Mouse (Mus musculus) CH12.LX (cell line): ENCODE results near the gene Hsd17b2. TPM values are rescaled to one million over a fixed set of nuclear protein-coding genes. Genes with fewer than 3 reads are reported as not detected.

Source experiments
- DNase-seq: peaks from one replicate; pipeline ENCODE4 v3.0.0-alpha.2; 2013; ENCODE audit errors: extremely low read depth
- H3K27ac ChIP-seq: 2 replicates; pipeline ENCODE4 v1.5.1; 2012; ENCODE audit warnings: low read depth, mild to moderate bottlenecking, control low read depth, moderate library complexity; ENCODE audit not compliant: insufficient read depth
- H3K27me3 ChIP-seq: replicated peaks from 2 replicates; pipeline ENCODE3; 2012; ENCODE audit warnings: inconsistent platforms
- H3K36me3 ChIP-seq, 2 experiments: replicated peaks in 1 of 2; 2 replicates each; pipeline versions ENCODE3 to v1.6.1; 2012; ENCODE audit warnings: inconsistent platforms in 1 of 2, low read length in 1 of 2, mild to moderate bottlenecking in 1 of 2, mixed read lengths in 1 of 2, moderate library complexity in 1 of 2; ENCODE audit not compliant: control insufficient read depth in 1 of 2, insufficient read depth in 1 of 2
- H3K4me1 ChIP-seq, 2 experiments: 2 replicates each; pipeline ENCODE4 v1.6.1; 2012; ENCODE audit warnings: inconsistent platforms in 1 of 2, moderate library complexity in 1 of 2; ENCODE audit not compliant: insufficient read depth in 2 of 2, control insufficient read depth in 1 of 2
- H3K4me2 ChIP-seq: 2 replicates; pipeline ENCODE4 v1.6.1; 2012; ENCODE audit warnings: low read depth, mild to moderate bottlenecking, control low read depth; ENCODE audit not compliant: poor library complexity, insufficient read depth, severe bottlenecking
- H3K4me3 ChIP-seq, 3 experiments: fragments of 150-350 bp in 1 of 3; sonication (generic) in 1 of 3; replicated peaks in 1 of 3; 2 replicates each; pipeline versions ENCODE3 to v1.5.1; 2011 to 2012; ENCODE audit warnings: low read depth in 2 of 3, low read length in 2 of 3, mild to moderate bottlenecking in 2 of 3, moderate library complexity in 2 of 3, control low read depth in 1 of 3, improper control_type of control experiment in 1 of 3, inconsistent platforms in 1 of 3, mixed read lengths in 1 of 3; ENCODE audit not compliant: poor library complexity in 1 of 3
- H3K79me2 ChIP-seq: replicated peaks from 2 replicates; pipeline ENCODE4 v1.6.1; 2012; ENCODE audit warnings: mild to moderate bottlenecking, moderate library complexity; ENCODE audit not compliant: control insufficient read depth, poor library complexity, insufficient read depth, severe bottlenecking; ENCODE audit errors: extremely low read depth
- H3K9ac ChIP-seq: 2 replicates; pipeline ENCODE4 v1.6.1; 2012; ENCODE audit warnings: low read depth, mild to moderate bottlenecking, control low read depth, moderate library complexity; ENCODE audit not compliant: insufficient read depth
- H3K9me3 ChIP-seq: replicated peaks from 2 replicates; pipeline ENCODE3; 2012; ENCODE audit warnings: low read length, inconsistent platforms, mixed read lengths
- BHLHE40 ChIP-seq: IDR thresholded peaks from 2 replicates; pipeline ENCODE4 v1.6.1; 2011; ENCODE audit warnings: mild to moderate bottlenecking, low read depth, low read length, improper control_type of control experiment
- CTCF ChIP-seq, 2 experiments: IDR thresholded peaks in 1 of 2; conservative IDR thresholded peaks in 1 of 2; 2 replicates each; pipeline ENCODE4 v1.5.1; 2011 to 2012; ENCODE audit warnings: low read depth in 2 of 2, low read length in 2 of 2, improper control_type of control experiment in 1 of 2, inconsistent platforms in 1 of 2, mild to moderate bottlenecking in 1 of 2, moderate library complexity in 1 of 2
- E2F4 ChIP-seq: IDR thresholded peaks from 2 replicates; pipeline ENCODE4 v1.6.1; 2011; ENCODE audit warnings: low read depth, low read length, improper control_type of control experiment; ENCODE audit not compliant: insufficient replicate concordance
- ETS1 ChIP-seq: conservative IDR thresholded peaks from 2 replicates; pipeline ENCODE4 v1.6.1; 2012; ENCODE audit warnings: low read depth, mild to moderate bottlenecking, inconsistent platforms, low read length, improper control_type of control experiment, moderate library complexity
- IRF4 ChIP-seq: IDR thresholded peaks from 2 replicates; pipeline ENCODE4 v1.6.1; 2014; ENCODE audit warnings: low read depth, mild to moderate bottlenecking, inconsistent platforms, low read length, improper control_type of control experiment
- JUN ChIP-seq: IDR thresholded peaks from 2 replicates; pipeline ENCODE4 v1.6.1; 2011; ENCODE audit warnings: low read depth, mild to moderate bottlenecking, low read length, improper control_type of control experiment, moderate library complexity; ENCODE audit not compliant: insufficient read depth
- JUND ChIP-seq: conservative IDR thresholded peaks from 2 replicates; pipeline ENCODE4 v1.6.1; 2011; ENCODE audit warnings: low read depth, low read length, improper control_type of control experiment
- MAX ChIP-seq: IDR thresholded peaks from 2 replicates; pipeline ENCODE4 v1.6.1; 2011; ENCODE audit warnings: low read length, improper control_type of control experiment
- MAZ ChIP-seq: IDR thresholded peaks from 2 replicates; pipeline ENCODE4 v1.6.1; 2012; ENCODE audit warnings: low read depth, mild to moderate bottlenecking, inconsistent platforms, low read length, improper control_type of control experiment, moderate library complexity
- MXI1 ChIP-seq: IDR thresholded peaks from 2 replicates; pipeline ENCODE4 v1.6.1; 2011; ENCODE audit warnings: mild to moderate bottlenecking, low read depth, low read length, improper control_type of control experiment
- MYC ChIP-seq: IDR thresholded peaks from 2 replicates; pipeline ENCODE4 v1.6.1; 2011; ENCODE audit warnings: low read depth, mild to moderate bottlenecking, improper control_type of control experiment, low read length
- NELFE ChIP-seq: IDR thresholded peaks from 2 replicates; pipeline ENCODE4 v1.6.1; 2011; ENCODE audit warnings: low read depth, low read length, improper control_type of control experiment
- PAX5 ChIP-seq: IDR thresholded peaks from 2 replicates; pipeline ENCODE4 v1.6.1; 2012; ENCODE audit warnings: low read length, inconsistent platforms, mixed read lengths
- POLR2AphosphoS2 ChIP-seq: IDR thresholded peaks from 2 replicates; pipeline ENCODE4 v1.6.1; 2011; ENCODE audit warnings: low read depth, low read length, improper control_type of control experiment
- RCOR1 ChIP-seq: conservative IDR thresholded peaks from 2 replicates; pipeline ENCODE4 v1.6.1; 2012; ENCODE audit warnings: low read depth, mild to moderate bottlenecking, inconsistent platforms, low read length, improper control_type of control experiment
- SIN3A ChIP-seq: IDR thresholded peaks from 2 replicates; pipeline ENCODE4 v1.6.1; 2012; ENCODE audit warnings: low read length, improper control_type of control experiment, inconsistent platforms
- SMC3 ChIP-seq: IDR thresholded peaks from 2 replicates; pipeline ENCODE4 v1.6.1; 2011; ENCODE audit warnings: low read depth, low read length, improper control_type of control experiment
- TBP ChIP-seq: conservative IDR thresholded peaks from 2 replicates; pipeline ENCODE4 v1.6.1; 2011; ENCODE audit warnings: low read depth, low read length, improper control_type of control experiment
- TCF12 ChIP-seq: IDR thresholded peaks from 2 replicates; pipeline ENCODE4 v1.6.1; 2014; ENCODE audit warnings: low read depth, mild to moderate bottlenecking, inconsistent platforms, low read length, improper control_type of control experiment
- UBTF ChIP-seq: IDR thresholded peaks from 2 replicates; pipeline ENCODE4 v1.6.1; 2012; ENCODE audit warnings: low read depth, mild to moderate bottlenecking, inconsistent platforms, low read length, improper control_type of control experiment, moderate library complexity
- USF2 ChIP-seq: conservative IDR thresholded peaks from 2 replicates; pipeline ENCODE4 v1.6.1; 2011; ENCODE audit warnings: low read depth, low read length, improper control_type of control experiment
- ZKSCAN1 ChIP-seq: IDR thresholded peaks from 2 replicates; pipeline ENCODE4 v1.6.1; 2012; ENCODE audit warnings: low read depth, inconsistent platforms, low read length, improper control_type of control experiment, borderline replicate concordance
- ZMIZ1 ChIP-seq: IDR thresholded peaks from 2 replicates; pipeline ENCODE4 v1.6.1; 2012; ENCODE audit warnings: low read depth, mild to moderate bottlenecking, inconsistent platforms, low read length, improper control_type of control experiment
- ZNF384 ChIP-seq: IDR thresholded peaks from 2 replicates; pipeline ENCODE4 v1.6.1; 2012; ENCODE audit warnings: low read depth, low read length, improper control_type of control experiment, inconsistent platforms
- dilution Hi-C: fragments of 300-500 bp; cut with MboI; formaldehyde crosslinking; loops from 2 replicates; pipeline ENCODE4 v1.14.3; 2020; ENCODE audit warnings: low sequenced_read_pairs; ENCODE audit not compliant: extremely low pct_unique_long_range_greater_than_20kb, extremely low pct_ligation_motif_present
- in situ Hi-C: fragments of 300-500 bp; cut with MboI; formaldehyde crosslinking; loops from 3 replicates; pipeline ENCODE4 v1.14.3; 2019; ENCODE audit warnings: low sequenced_read_pairs, low pct_ligation_motif_present, low pct_unique_long_range_greater_than_20kb, mixed read lengths
- polyA plus RNA-seq: library from polyadenylated mRNA; unstranded; fragments of >175 nt; gene quantifications from 2 replicates; pipeline ENCODE4 v1.2.1, GENCODE M21; 2012; ENCODE audit warnings: low read depth; ENCODE audit not compliant: insufficient read length
- total RNA-seq, 2 experiments: library from RNA; depleted of rRNA; stranded (reverse); fragments of 300-350 nt in 1 of 2; fragments of >200 nt in 1 of 2; gene quantifications; 2 replicates each; pipeline ENCODE4 v1.2.3; 2012 to 2014

Gene Hsd17b2
- total RNA-seq (2012; rRNA removed) = not detected in 2 replicates
- total RNA-seq (2014; rRNA removed) = not detected in 2 replicates
- not detected in 2 replicates for polyA plus RNA-seq

GRCm38 (mm10) chr8:117701859-117702258 is at the start of gene Hsd17b2:
Gene Hsd17b2 (plus strand): TSS chr8:117701904.
- peak; percentile 67 for DNase-seq
- Histone ChIP-seq H3K4me1 (peaks cover 3 to 25% of the 10 kb centered on the region in 2 experiments; a peak in 3 of 4 replicates), H3K9me3 (no peaks in the 10 kb centered on the region), H3K4me3 (no peak within 1 kb of the TSS), H3K4me2 (no peak within 1 kb of the TSS), H3K36me3 (no peaks in the 10 kb centered on the region), H3K9ac (no peak within 1 kb of the TSS), H3K27ac (no peak within 1 kb of the TSS), H3K79me2 (no peaks in the 10 kb centered on the region), H3K27me3 (no peaks in the 10 kb centered on the region)
- dilution Hi-C loops (no loop called here), in situ Hi-C loops (no loop called here)
- TF ChIP-seq BHLHE40 (peak; percentile 55; the same call in 1 of the 2 replicates), JUND (no peak), POLR2AphosphoS2 (no peak), UBTF (peak; percentile 65), MXI1 (no peak), E2F4 (no peak), ZNF384 (no peak), IRF4 (no peak), NELFE (no peak), RCOR1 (no peak), CTCF (conservative IDR thresholded peaks at IDR 0.05 in 1 of 2, IDR thresholded peaks at IDR 0.05 in 1 of 2; ENCODE audit: low read depth in 2 of 2, low read length in 2 of 2) (no peak), ETS1 (0 out of 2 replicates have a peak, but pooled peaks have one; percentile 9), TBP (no peak), USF2 (no peak), JUN (no peak), SMC3 (no peak), TCF12 (no peak)

GRCm38 (mm10) chr8:117652318-117652717 is 49.4 kb upstream of the Hsd17b2 start:
- no peaks in the 10 kb centered on the region for H3K27me3 ChIP-seq
- no peak overlapping the region for H3K9ac ChIP-seq
- peaks cover 7% of the 10 kb centered on the region for H3K9me3 ChIP-seq
- no peaks in the 10 kb centered on the region for H3K36me3 ChIP-seq
- H3K27ac ChIP-seq = no peak overlapping the region
- dilution Hi-C loops (no loop called here), in situ Hi-C loops (no loop called here)
- H3K4me2 ChIP-seq = no peak overlapping the region
- no peaks in the 10 kb centered on the region for H3K4me1 ChIP-seq
- no peak overlapping the region for H3K4me3 ChIP-seq
- no peak for TF ChIP-seq MXI1
- TF ChIP-seq MAX = no peak
- no peak for TF ChIP-seq ZKSCAN1
- TF ChIP-seq TBP = no peak
- TF ChIP-seq PAX5 = no peak
- no peak for TF ChIP-seq MAZ
- no peak for TF ChIP-seq RCOR1
- no peak for TF ChIP-seq E2F4
- TF ChIP-seq IRF4 = no peak
- TF ChIP-seq ZMIZ1 = no peak
- no peak for TF ChIP-seq MYC
- TF ChIP-seq SIN3A = no peak
- TF ChIP-seq USF2 = no peak
- TF ChIP-seq ETS1 = no peak
- TF ChIP-seq ZNF384 = no peak
- TF ChIP-seq CTCF (conservative IDR thresholded peaks at IDR 0.05 in 1 of 2, IDR thresholded peaks at IDR 0.05 in 1 of 2; ENCODE audit: low read depth in 2 of 2, low read length in 2 of 2) = no peak
- TF ChIP-seq, all 38 proteins: peak for 0
- H3K79me2 ChIP-seq = no peaks in the 10 kb centered on the region
- no peak for DNase-seq
